Mouse (Mus musculus): Measurements from ENCODE around the gene AL607142.1.

DNA sequence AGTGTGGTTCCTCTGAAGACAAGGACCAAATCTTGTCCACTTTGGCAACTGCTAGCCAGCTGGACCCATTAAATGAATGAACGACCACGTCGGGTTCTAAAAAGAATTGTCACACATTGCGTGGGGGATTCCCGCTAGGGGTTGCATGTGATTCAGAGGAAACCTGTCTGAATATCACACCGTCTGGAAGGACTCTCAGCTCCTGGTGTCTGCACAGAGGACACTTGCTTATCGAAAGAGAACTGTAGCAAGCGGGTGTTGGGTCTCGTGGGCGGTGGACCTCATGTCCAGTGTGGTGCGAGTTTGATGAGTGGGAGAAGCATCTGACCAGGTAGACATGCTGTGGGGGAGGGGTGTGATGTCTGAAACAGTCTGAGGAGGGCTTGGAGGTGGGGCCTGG lies 2.0 kb upstream of the AL607142.1 start:
- no peak for TF ChIP-seq ZC3H11A (IDR thresholded peaks at IDR 0.05; ENCODE audit: borderline replicate concordance, low read depth, low read length)
- no peak for TF ChIP-seq ZNF384 (IDR thresholded peaks at IDR 0.05; ENCODE audit: low read depth, low read length)

Measured in ES-E14 (cell line).